ENCODE assay signal across 8 mouse cellular contexts in genomic region chr4:136174216-136175193, GRCm38 (mm10). TPM values are rescaled to one million over a fixed set of nuclear protein-coding genes. Genes with fewer than 3 reads are reported as not detected.
DNase-seq lines count a peak whose midpoint lies in the region; ATAC-seq and TF ChIP-seq lines count a peak whose summit lies in the region.

No protein-coding gene starts in this region.

- H3K4me2 ChIP-seq in limb, embryonic 14.5 days (replicated peaks; ENCODE audit: low read depth, low read length, severe bottlenecking) = peak overlapping the region; percentile 100
- H3K4me2 ChIP-seq in midbrain, embryonic 15.5 days = peak overlapping the region; percentile 94; the same call in 1 of the 2 replicates

- peak; percentile 50 for ATAC-seq in erythroblast, adult 5-6 weeks (replicated peaks; ENCODE audit: low FRiP score, poor library complexity, severe bottlenecking)
- no peak for ATAC-seq in limb, embryonic 14.5 days (ENCODE audit: low FRiP score, low read depth)
- ATAC-seq in midbrain, embryonic 15.5 days (replicated peaks) = no peak
- ATAC-seq in frontal cortex, adult (ENCODE audit: low TSS enrichment) = no peak

- no peak overlapping the region for H3K27ac ChIP-seq in limb, embryonic 14.5 days (replicated peaks; ENCODE audit: low read depth, low read length)
- H3K27ac ChIP-seq in midbrain, embryonic 15.5 days = no peak overlapping the region

- H3K4me3 ChIP-seq in limb, embryonic 14.5 days (replicated peaks; ENCODE audit: low read length) = peak overlapping the region; percentile 72; the same call in 1 of the 2 replicates
- no peak overlapping the region for H3K4me3 ChIP-seq in midbrain, embryonic 15.5 days

- peak overlapping the region; percentile 4; the same call in 1 of the 2 replicates for H3K9ac ChIP-seq in limb, embryonic 14.5 days (ENCODE audit: low read depth, low read length, severe bottlenecking)
- no peak overlapping the region for H3K9ac ChIP-seq in midbrain, embryonic 15.5 days

- no peaks in the 10 kb centered on the region for H3K27me3 ChIP-seq in limb, embryonic 14.5 days (ENCODE audit: control insufficient read depth, insufficient read depth, low read length)
- peaks cover 4% of the 10 kb centered on the region; the same call in 1 of the 2 replicates for H3K27me3 ChIP-seq in midbrain, embryonic 15.5 days (replicated peaks)

- no peak for TF ChIP-seq POLR2A in limb, embryonic 14.5 days (IDR thresholded peaks at IDR 0.05; ENCODE audit: borderline replicate concordance, extremely low read depth, insufficient read depth, insufficient read length)

- H3K36me3 ChIP-seq in limb, embryonic 14.5 days (ENCODE audit: control insufficient read depth, insufficient read depth, low read length) = no peaks in the 10 kb centered on the region
- no peaks in the 10 kb centered on the region for H3K36me3 ChIP-seq in midbrain, embryonic 15.5 days (replicated peaks)

- peaks cover 32% of the 10 kb centered on the region for H3K4me1 ChIP-seq in limb, embryonic 14.5 days (ENCODE audit: control insufficient read depth, insufficient read depth, low read length)
- H3K4me1 ChIP-seq in midbrain, embryonic 15.5 days = peaks cover 20% of the 10 kb centered on the region

- H3K9me3 ChIP-seq in limb, embryonic 14.5 days (ENCODE audit: control insufficient read depth, low read length) = no peaks in the 10 kb centered on the region
- H3K9me3 ChIP-seq in midbrain, embryonic 15.5 days = no peaks in the 10 kb centered on the region

- DNase-seq in spleen, adult 12 weeks (ENCODE audit: low spot score) = peak; percentile 87
- DNase-seq in spleen, adult 18-20 months = no peak
- peak; percentile 50 for DNase-seq in limb, embryonic 14.5 days (ENCODE audit: low spot score)
- DNase-seq in frontal cortex, postnatal 10 days (ENCODE audit: low spot score in 2 of 2) = no peak
- no peak for DNase-seq in left cerebral cortex, adult 8-10 months (ENCODE audit: low spot score in 2 of 2)

- WGBS in limb, embryonic 14.5 days = 74% methylated on average over 13 of the region's 13 CpGs
- 67% methylated on average over 13 of the region's 13 CpGs for WGBS in midbrain, embryonic 15.5 days

RNA-seq across cellular contexts. Expression of gene E2f2, which starts 2.3 kb away (rescaled TPM):
- 226 and 246 TPM in 2 replicates for total RNA-seq in erythroblast, adult 5-6 weeks (2015; ENCODE audit: low replicate concordance)
- total RNA-seq in erythroblast, adult 5-6 weeks (2017; ENCODE audit: low replicate concordance) = 344 and 364 TPM in 2 replicates
- polyA plus RNA-seq in limb, embryonic 14.5 days (2012; rRNA removed) = 8.9 and 9.4 TPM in 2 replicates
- polyA plus RNA-seq in limb, embryonic 14.5 days (2014; fragmentation: Nextera tagmentation; extraction: Ambion mirVana) = 5.9 and 6.8 TPM in 2 replicates
- 2.2 and 2.3 TPM in 2 replicates for polyA plus RNA-seq in midbrain, embryonic 15.5 days (2015; fragmentation: Nextera tagmentation; extraction: Ambion mirVana)
- 1 to 10 TPM in 1 of 4 experiments, under 1 TPM in 3; 0.37 to 1.3 (median 0.48) TPM for total RNA-seq in left cerebral cortex, adult 8-10 months (2022)

RNA-seq across cellular contexts. Expression of gene Id3, which starts 31.2 kb away (rescaled TPM):
- total RNA-seq in erythroblast, adult 5-6 weeks (2015; ENCODE audit: low replicate concordance) = not detected in 2 replicates
- not detected in 2 replicates for total RNA-seq in erythroblast, adult 5-6 weeks (2017; ENCODE audit: low replicate concordance)
- polyA plus RNA-seq in limb, embryonic 14.5 days (2012; rRNA removed) = 417 and 561 TPM in 2 replicates
- polyA plus RNA-seq in limb, embryonic 14.5 days (2014; fragmentation: Nextera tagmentation; extraction: Ambion mirVana) = 500 and 565 TPM in 2 replicates
- 127 and 151 TPM in 2 replicates for polyA plus RNA-seq in midbrain, embryonic 15.5 days (2015; fragmentation: Nextera tagmentation; extraction: Ambion mirVana)
- 10 to 100 TPM; 34.7 to 39.3 (median 38.4) TPM for total RNA-seq in left cerebral cortex, adult 8-10 months (2022)

RNA-seq across cellular contexts. Expression of gene Asap3, which starts 31.7 kb away (rescaled TPM):
- total RNA-seq in erythroblast, adult 5-6 weeks (2015; ENCODE audit: low replicate concordance) = 0.19 TPM in 1 of 2 replicates, not detected in the other
- 0.43 TPM in 1 of 2 replicates, not detected in the other for total RNA-seq in erythroblast, adult 5-6 weeks (2017; ENCODE audit: low replicate concordance)
- polyA plus RNA-seq in limb, embryonic 14.5 days (2012; rRNA removed) = 22.9 and 26.6 TPM in 2 replicates
- polyA plus RNA-seq in limb, embryonic 14.5 days (2014; fragmentation: Nextera tagmentation; extraction: Ambion mirVana) = 12.0 and 14.6 TPM in 2 replicates
- 5.1 and 5.2 TPM in 2 replicates for polyA plus RNA-seq in midbrain, embryonic 15.5 days (2015; fragmentation: Nextera tagmentation; extraction: Ambion mirVana)
- 1 to 10 TPM; 2.5 to 4.5 (median 3.3) TPM for total RNA-seq in left cerebral cortex, adult 8-10 months (2022)

Comparison
In these comparisons a context has a peak if more than half of its experiments do, and no peak if none do; other contexts are left out.
1. DNase-seq: peak in spleen, adult 12 weeks (single experiment) and limb, embryonic 14.5 days (single experiment); none in spleen, adult 18-20 months (0 of 2), frontal cortex, postnatal 10 days (0 of 2) and left cerebral cortex, adult 8-10 months (0 of 2).
2. RNA of gene E2f2, which starts 2.3 kb away (total RNA-seq): 226 to 364 TPM in erythroblast, adult 5-6 weeks; 0.37 to 1.3 TPM in left cerebral cortex, adult 8-10 months; every median in the first group is over 10 times any median in the second.
3. RNA of gene Id3, which starts 31.2 kb away (total RNA-seq): 34.7 to 39.3 TPM in left cerebral cortex, adult 8-10 months; not detected in erythroblast, adult 5-6 weeks; every median in the first group is over 10 times any median in the second.